Mouse (Mus musculus): Measurements from ENCODE around the gene E130116L18Rik. TPM values are rescaled to one million over a fixed set of nuclear protein-coding genes. Genes with fewer than 3 reads are reported as not detected.
"Not testable (repeated sequence)": the region's sequence is repeated elsewhere in the genome, so short reads cannot be mapped to it uniquely, and the experiment has no call there.

E130116L18Rik gene
- polyA plus RNA-seq, 1 experiment from 2014 or later = not detected

- not testable (repeated sequence) for H3K36me3 ChIP-seq (replicated peaks); H3K4me3 ChIP-seq; DNase-seq (ENCODE audit: extremely low spot score, low spot score); H3K9me3 ChIP-seq; H3K4me1 ChIP-seq; H3K27me3 ChIP-seq (ENCODE audit: poor library complexity, severe bottlenecking); H3K27ac ChIP-seq
- WGBS = 93% methylated on average over 4 of the region's 4 CpGs
Measured at GRCm38 (mm10) chr5:25178543-25178942, 44.4 kb downstream of the E130116L18Rik start.

- not testable (repeated sequence) for H3K4me1 ChIP-seq; DNase-seq (ENCODE audit: extremely low spot score, low spot score); H3K36me3 ChIP-seq (replicated peaks); H3K9me3 ChIP-seq; H3K4me3 ChIP-seq; H3K27me3 ChIP-seq (ENCODE audit: poor library complexity, severe bottlenecking); H3K27ac ChIP-seq
- 91% methylated on average over 5 of the region's 5 CpGs for WGBS
Measured at GRCm38 (mm10) chr5:25177937-25178336, 45.0 kb downstream of the E130116L18Rik start.

Other genes starting within 250 kb of the E130116L18Rik start
- gene Prkag2, start 122.5 kb downstream of the E130116L18Rik start, polyA plus RNA-seq (2016; fragmentation: Nextera tagmentation; extraction: Ambion mirVana) = 45.0 and 48.4 TPM in 2 replicates
- not detected in 2 replicates for gene Galntl5, start 41.7 kb downstream of the E130116L18Rik start, polyA plus RNA-seq (2016; fragmentation: Nextera tagmentation; extraction: Ambion mirVana)
- gene Galnt11, start 1.2 kb downstream of the E130116L18Rik start, polyA plus RNA-seq (2016; fragmentation: Nextera tagmentation; extraction: Ambion mirVana) = 28.8 and 30.4 TPM in 2 replicates

Data from forebrain, embryonic 10.5 days (tissue).